Mouse (Mus musculus) inflammation-experienced regulatory T-cells, adult 6 months (primary cell): ENCODE results near the gene Tead4. TPM values are rescaled to one million over a fixed set of nuclear protein-coding genes. Genes with fewer than 3 reads are reported as not detected.
"Not testable (repeated sequence)": the region's sequence is repeated elsewhere in the genome, so short reads cannot be mapped to it uniquely, and the experiment has no call there.

Experiments
- ATAC-seq: one replicate; pipeline ENCODE4 v1.8.0; 2017
- polyA plus RNA-seq, 3 experiments: library from polyadenylated mRNA; unstranded; fragments of 100-300 nt; shearing (Covaris generic); gene quantifications; one replicate each; pipeline ENCODE4 v1.2.1; 2017

The Tead4 gene
- polyA plus RNA-seq, 3 experiments from 2014 or later, result not detected

DNA sequence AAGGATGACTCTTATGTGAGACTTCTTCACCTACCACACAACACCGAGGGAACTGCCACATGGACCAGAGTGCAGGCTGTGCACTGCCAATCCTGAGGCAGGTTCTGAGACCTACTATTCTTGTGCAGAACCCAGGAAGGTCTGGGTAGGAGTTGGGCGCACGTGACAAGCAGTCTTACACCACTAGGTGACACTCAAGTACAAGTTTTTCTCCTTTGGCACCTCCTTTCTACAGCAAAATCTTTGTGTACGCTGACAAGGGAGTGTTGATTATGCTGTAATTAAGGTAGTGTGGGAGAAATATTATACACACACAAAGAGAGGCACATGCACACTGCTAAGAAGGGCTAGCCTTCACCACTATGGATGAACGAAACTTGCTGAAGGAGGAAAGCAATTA lies 66.4 kb downstream of the Tead4 start:
- ATAC-seq, result no peak

DNA sequence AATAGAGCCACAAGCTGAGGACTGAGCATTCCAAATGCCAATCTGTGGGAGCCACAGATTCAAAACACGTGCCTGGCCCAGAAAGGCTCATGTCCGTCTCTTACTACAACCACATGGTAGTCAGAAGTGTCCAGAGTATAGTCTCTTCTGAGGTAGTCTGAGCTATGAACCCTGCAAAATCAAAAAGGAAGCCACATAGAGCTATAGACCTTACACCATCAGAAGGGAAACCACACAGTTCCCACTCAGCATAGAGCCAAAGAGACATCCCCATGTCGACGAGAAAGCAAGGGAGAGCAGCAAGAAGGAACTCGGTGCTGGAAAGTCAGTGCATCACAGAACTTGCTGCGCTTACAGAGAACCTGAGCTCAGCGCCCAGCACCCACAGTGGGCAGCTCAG lies 68.4 kb downstream of the Tead4 start:
- no peak for ATAC-seq

- ATAC-seq, result no peak
These were observed 68.9 kb downstream of the Tead4 start for GRCm38 (mm10) chr6:128231741-128232140.

GRCm38 (mm10) chr6:128227438-128228017 lies 73.1 kb downstream of the Tead4 start:
- no peak for ATAC-seq

DNA sequence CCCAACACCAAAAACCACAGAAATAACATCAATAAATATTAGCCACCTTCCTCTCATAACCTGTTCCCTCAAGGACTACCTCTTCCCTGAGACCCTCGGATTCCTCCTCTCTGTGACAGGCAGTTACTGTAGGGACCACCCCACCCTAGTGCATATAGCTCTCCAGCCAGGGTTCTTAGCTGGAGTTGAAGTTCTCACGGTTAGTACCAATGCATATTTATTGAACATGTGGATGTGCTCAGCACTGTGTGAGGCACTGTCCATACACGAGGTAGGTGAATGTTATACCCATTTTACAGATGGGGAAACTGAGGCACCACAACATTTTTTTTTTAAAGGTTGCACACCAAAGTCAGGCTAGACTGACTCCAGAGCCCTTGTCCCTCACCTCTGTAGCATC lies 73.7 kb downstream of the Tead4 start:
- ATAC-seq, result no peak

DNA sequence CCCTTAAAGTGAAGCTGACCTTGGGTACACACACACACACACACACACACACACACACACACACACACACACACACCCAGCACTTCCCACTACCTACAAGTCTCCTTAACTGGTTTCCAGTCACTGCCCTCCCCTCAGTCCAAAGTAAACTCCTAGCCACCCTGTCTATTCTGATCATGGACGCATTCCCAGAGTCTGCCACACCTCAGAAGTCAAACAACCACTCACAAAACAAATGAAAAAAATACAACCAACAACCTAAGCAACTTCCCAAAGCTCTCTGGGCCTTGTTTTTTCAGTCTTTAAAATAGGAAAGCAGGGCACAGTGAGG lies 74.8 kb downstream of the Tead4 start:
- no peak for ATAC-seq

DNA sequence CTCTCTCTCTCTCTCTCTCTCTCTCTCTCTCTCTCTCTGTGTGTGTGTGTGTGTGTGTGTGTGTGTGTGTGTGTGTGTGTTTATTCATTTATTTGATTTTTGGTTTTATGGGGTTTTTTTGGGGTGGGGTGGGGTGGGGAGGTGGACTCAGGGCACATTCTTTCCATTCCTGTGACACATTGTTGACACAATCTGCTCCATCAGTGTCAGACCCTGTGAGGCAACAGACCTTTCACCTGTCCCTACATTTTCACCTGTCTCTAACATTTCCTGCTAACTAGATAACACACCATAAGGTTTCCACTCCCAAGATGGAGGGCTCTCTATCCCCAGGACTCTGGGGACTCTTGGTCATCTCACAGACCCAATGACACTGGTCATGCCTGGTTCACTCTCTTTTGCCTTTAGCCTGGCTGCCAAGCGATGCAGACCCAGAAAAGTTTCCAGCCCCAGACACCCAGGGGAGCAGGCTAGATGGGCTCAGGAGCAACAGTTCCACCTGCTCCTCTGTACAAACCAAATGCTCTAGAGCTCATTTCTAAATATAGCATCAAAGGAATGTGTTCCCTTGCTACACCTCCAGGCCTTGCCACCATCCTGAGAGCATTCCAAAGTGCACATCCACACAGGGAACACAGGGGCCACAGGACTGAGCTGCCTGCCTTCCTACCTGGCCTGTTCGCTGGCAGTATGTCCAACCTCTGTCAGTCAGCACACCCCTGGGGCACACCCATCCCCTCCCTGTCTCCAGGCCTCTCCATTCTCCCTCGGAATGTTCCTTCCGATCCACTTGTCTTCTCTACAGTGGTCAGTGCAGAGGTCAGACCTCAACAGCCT lies 75.4 kb downstream of the Tead4 start:
- no peak for ATAC-seq

GRCm38 (mm10) chr6:128223159-128223558 lies 77.5 kb downstream of the Tead4 start:
- no peak for ATAC-seq

GRCm38 (mm10) chr6:128215004-128215403 lies 85.6 kb downstream of the Tead4 start:
- not testable (repeated sequence) for ATAC-seq

- not testable (repeated sequence) for ATAC-seq
These were observed 91.4 kb downstream of the Tead4 start for GRCm38 (mm10) chr6:128209199-128209598.

- ATAC-seq, result no peak
These were observed 92.0 kb downstream of the Tead4 start for GRCm38 (mm10) chr6:128208491-128209170.

- no peak for ATAC-seq
These were observed 97.1 kb downstream of the Tead4 start for GRCm38 (mm10) chr6:128203557-128203956.

DNA sequence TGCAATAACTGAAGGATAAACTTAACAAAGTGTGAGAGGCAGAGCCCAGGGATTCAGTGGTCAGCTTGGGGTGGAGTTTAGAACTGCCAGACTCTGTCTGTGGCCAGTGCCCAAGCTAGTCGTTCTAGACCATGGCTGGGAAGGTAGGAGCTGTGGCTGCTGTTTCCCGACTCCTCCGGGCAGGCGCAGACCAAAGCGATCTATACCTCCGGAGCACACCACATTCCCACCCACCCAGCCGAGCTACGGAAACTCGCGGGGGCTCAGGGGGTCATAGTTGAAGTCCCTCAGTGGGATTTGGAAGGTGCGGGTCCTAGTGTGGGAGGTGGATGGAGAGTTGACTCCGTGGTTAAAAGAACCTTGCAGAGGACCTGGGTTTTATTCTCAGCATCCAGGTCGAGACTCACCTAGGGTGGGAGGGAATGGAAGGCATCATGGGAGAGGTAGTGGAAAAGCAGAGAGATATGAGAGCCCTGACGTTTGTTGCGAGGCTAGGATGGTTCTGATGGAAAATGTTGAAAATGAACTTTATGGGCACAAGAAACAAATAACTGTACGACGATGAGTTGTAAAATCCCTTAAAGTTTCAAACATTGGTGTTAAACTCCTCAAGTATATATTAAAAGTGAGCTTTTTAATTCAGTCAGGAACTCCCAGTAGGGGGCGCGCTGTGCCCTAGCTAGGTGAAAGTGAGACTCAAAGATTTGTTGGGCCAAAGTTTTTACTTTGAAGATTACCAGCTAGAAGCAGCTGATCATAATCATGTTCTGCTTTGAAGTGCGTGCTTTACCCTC lies 99.6 kb downstream of the Tead4 start:
- peak; percentile 4 for ATAC-seq

DNA sequence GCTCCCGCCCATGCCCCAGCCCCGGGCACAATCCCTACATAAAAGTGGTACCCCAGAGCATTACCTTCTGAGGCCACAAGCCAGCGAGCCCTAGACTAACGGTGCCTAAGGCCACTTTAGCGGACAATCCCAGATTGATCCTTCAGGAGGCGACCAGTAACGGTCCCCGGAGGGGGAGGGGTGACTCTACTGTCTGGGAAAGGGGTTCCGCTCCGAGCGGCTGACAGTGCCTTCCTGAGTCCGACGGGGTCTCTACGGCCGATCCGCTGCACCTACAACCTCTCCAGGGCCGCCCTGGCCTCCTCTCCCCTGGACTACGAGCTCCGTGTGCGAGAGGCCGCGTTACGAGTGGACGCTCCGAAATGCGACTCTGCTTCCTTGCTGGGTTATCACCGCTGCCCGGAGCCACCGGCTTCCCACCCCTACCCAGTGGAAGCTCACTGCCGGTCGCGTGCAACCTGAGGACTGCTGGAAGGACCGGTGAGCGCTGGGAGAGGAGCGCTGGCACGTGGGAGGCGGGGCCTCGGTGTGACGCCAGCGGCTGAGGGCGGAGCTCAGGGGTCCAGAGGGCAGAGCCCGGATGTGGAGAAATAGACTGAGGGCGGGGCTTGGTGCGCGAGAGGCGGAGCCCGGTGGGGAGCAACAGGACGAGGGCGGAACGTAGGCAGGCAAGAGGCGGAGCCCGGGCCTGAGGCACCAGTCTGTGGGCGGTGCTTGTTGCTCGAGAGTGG lies 100.3 kb downstream of the Tead4 start:
- peak; percentile 99 for ATAC-seq

DNA sequence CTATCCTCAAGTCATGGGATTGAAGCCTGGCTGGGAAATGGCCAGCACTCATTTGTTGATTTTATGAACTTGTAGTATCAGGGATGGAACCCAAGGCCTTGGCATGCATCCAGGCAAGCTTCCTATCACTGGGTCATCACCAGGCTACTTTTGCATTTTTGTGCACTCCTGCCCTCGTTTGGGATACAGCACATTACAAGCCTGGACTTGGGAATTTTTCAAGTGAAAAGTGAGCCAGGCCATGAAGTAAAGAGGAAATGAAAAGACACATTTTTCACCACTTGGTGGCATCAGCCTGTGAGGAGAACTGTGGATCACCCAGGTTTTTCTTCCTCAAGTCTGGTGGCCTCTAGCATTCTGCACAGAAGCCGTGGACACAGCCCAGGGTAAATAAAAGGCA lies 117.1 kb downstream of the Tead4 start:
- ATAC-seq, result no peak

- ATAC-seq, result no peak
These were observed 119.4 kb downstream of the Tead4 start for GRCm38 (mm10) chr6:128181176-128181575.

DNA sequence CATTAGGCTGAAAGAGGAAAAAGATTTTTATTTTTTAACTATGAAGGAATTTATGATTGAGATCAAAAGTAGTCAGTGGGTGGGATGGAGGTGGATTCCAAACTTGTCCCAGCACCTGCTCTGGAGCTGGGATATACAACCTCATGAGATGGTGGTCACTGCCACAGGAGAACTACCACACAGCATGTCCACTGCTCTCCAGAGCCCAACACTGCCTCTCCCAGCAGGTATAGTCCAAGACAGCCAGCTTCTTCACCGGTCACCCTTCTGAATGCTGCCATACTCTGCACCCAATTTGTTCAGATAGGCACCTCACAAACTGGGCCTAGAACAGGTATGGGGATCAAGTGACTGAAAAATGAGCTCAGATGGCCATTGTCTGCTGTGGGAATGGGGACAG lies 121.0 kb downstream of the Tead4 start:
- ATAC-seq, result no peak

DNA sequence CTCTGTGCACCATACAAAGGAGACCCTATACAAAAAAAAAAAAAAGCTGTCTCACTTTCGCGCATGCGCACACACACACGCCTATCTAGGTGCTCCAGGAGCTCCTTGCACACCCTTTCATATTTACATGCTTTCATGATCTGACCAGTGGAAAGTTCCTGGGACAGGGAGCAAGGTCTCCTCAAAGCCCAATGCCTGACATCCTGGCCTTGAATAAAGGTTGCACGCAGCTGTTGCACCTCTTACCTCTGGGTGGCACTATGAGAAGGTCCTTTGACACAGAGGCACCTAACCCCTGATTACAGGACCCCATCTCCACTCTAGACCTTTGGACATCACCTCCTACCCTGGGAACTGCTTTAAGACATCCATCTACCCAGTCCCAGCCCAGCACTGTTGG lies 121.4 kb downstream of the Tead4 start:
- ATAC-seq, result no peak

DNA sequence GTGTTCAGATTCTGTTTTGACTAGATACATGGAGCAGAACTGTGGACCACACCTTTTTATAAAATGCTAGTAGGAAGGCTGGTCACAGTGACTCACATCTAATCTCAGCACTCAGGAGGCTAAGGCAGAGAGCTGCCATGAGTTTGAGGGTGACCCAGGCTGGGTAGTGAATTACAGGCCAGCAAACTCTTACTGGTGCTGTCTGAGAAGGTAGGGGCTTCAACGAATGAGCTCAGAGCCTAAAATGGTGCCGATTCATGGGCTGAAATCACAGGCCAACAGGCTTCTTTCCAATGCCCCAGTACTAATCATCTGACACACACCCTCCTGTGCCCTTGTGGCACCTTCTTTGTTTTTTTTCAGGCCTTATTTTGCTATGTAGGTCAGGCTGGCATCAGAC lies 121.9 kb downstream of the Tead4 start:
- no peak for ATAC-seq
